Mouse (Mus musculus): Measurements from ENCODE around the gene Ddt. TPM values are rescaled to one million over a fixed set of nuclear protein-coding genes. Genes with fewer than 3 reads are reported as not detected.

The Ddt gene
- polyA plus RNA-seq, 1 experiment from 2014 or later = 70.6 TPM

DNA sequence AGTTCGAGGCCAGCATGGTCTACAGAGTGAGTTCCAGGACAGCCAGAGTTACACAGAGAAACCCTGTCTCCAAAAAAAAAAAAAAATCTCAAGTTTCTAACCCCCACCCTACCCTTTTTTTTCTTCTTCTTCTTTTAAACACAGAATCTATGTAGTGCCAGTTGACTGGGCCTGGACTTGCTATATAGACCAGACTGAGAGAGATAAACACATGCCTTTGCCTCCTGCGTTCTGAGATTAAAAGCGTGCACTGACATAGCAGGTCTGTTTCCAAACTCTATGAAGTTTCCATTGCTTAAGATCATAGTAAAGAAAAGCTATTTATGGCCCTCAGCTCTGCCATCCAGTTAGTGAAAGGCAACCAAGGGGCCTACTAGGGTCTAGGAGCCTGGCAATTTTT lies 10.8 kb downstream of the Ddt start:
- Histone ChIP-seq H3K27ac (ENCODE audit: low read length) (no peak overlapping the region), H3K4me2 (replicated peaks; ENCODE audit: low read depth, low read length) (no peak overlapping the region), H3K9me3 (ENCODE audit: low read length) (no peaks in the 10 kb centered on the region), H3K36me3 (ENCODE audit: insufficient read depth, low read length) (no peaks in the 10 kb centered on the region), H3K4me3 (ENCODE audit: low read depth, low read length) (no peak overlapping the region), H3K9ac (replicated peaks; ENCODE audit: low read depth) (no peak overlapping the region), H3K4me1 (ENCODE audit: insufficient read depth, low read depth, low read length) (peaks cover 5% of the 10 kb centered on the region; the same call in 1 of the 2 replicates), H3K27me3 (replicated peaks; ENCODE audit: insufficient read depth, low read length) (no peaks in the 10 kb centered on the region)
- ATAC-seq = no peak
- DNase-seq (ENCODE audit: low spot score) = no peak
- 87% methylated on average over 3 of the region's 3 CpGs for WGBS
- TF ChIP-seq CTCF (IDR thresholded peaks at IDR 0.05) = no peak
- no peak for TF ChIP-seq EP300 (IDR thresholded peaks at IDR 0.05)

DNA sequence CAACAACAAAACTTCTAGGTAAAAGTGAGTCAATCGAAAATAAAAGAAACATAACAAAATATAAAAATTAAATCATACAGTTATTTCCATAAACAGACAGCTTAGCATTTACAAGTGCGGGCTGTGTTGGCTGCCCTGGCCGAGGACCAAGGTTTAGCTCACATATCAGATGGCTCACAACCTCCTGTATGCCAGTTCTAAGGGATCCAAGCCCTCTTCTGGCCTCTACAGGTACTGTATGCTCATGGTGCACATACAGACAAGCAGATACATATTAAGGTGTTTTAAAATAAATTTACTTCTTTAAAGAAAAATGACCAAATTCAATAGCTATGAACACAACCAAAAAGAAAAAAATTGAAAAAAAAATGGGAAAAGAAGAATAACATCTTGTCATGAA lies 12.9 kb downstream of the Ddt start:
- Histone ChIP-seq H3K9me3 (ENCODE audit: low read length) (no peaks in the 10 kb centered on the region), H3K4me1 (ENCODE audit: insufficient read depth, low read depth, low read length) (peaks cover 5% of the 10 kb centered on the region; the same call in 1 of the 2 replicates), H3K36me3 (ENCODE audit: insufficient read depth, low read length) (no peaks in the 10 kb centered on the region), H3K9ac (replicated peaks; ENCODE audit: low read depth) (no peak overlapping the region), H3K4me2 (replicated peaks; ENCODE audit: low read depth, low read length) (no peak overlapping the region), H3K27me3 (replicated peaks; ENCODE audit: insufficient read depth, low read length) (no peaks in the 10 kb centered on the region), H3K27ac (ENCODE audit: low read length) (no peak overlapping the region), H3K4me3 (ENCODE audit: low read depth, low read length) (no peak overlapping the region)
- TF ChIP-seq EP300 (IDR thresholded peaks at IDR 0.05) (no peak), CTCF (IDR thresholded peaks at IDR 0.05) (no peak; the same call in 1 of the 2 replicates)
- no peak for ATAC-seq
- no peak for DNase-seq (ENCODE audit: low spot score)
- 98% methylated on average over 3 of the region's 3 CpGs for WGBS

DNA sequence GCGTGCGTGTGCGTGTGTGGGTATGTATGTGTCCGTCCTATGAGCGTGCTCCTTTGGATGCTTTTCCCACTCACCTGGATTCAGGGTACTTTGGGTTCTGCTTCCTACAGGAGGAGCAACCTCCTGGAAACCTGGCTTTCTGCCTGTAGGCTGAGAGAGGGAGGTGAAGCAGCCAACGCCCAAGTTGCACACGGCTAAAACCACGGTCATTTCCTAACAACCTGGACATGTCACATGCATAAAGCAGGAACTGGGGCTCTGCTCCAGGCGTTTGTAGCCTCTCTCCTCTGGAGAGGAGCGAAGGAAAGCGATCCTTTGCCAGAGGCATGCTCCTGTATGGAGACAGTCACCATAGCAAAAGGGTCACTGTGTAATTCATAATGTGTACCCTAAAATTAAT lies 16.5 kb downstream of the Ddt start:
- H3K4me2 ChIP-seq (replicated peaks; ENCODE audit: low read depth, low read length) = no peak overlapping the region
- ATAC-seq (no peak), DNase-seq (ENCODE audit: low spot score) (no peak)
- H3K4me3 ChIP-seq (ENCODE audit: low read depth, low read length) = no peak overlapping the region
- H3K36me3 ChIP-seq (ENCODE audit: insufficient read depth, low read length) = peaks cover 22% of the 10 kb centered on the region
- H3K27ac ChIP-seq (ENCODE audit: low read length) = no peak overlapping the region
- no peak for TF ChIP-seq CTCF (IDR thresholded peaks at IDR 0.05)
- H3K9me3 ChIP-seq (ENCODE audit: low read length) = no peaks in the 10 kb centered on the region
- 85% methylated on average over 11 of the region's 11 CpGs for WGBS
- no peaks in the 10 kb centered on the region for H3K27me3 ChIP-seq (replicated peaks; ENCODE audit: insufficient read depth, low read length)
- no peaks in the 10 kb centered on the region for H3K4me1 ChIP-seq (ENCODE audit: insufficient read depth, low read depth, low read length)
- no peak overlapping the region for H3K9ac ChIP-seq (replicated peaks; ENCODE audit: low read depth)

GRCm38 (mm10) chr10:75744017-75744416 lies 29.2 kb downstream of the Ddt start:
- Histone ChIP-seq H3K9me3 (ENCODE audit: low read length) (no peaks in the 10 kb centered on the region), H3K4me2 (replicated peaks; ENCODE audit: low read depth, low read length) (no peak overlapping the region), H3K27ac (ENCODE audit: low read length) (no peak overlapping the region), H3K4me1 (ENCODE audit: insufficient read depth, low read depth, low read length) (no peaks in the 10 kb centered on the region), H3K36me3 (ENCODE audit: insufficient read depth, low read length) (peaks cover 41% of the 10 kb centered on the region), H3K27me3 (replicated peaks; ENCODE audit: insufficient read depth, low read length) (no peaks in the 10 kb centered on the region), H3K4me3 (ENCODE audit: low read depth, low read length) (no peak overlapping the region), H3K9ac (replicated peaks; ENCODE audit: low read depth) (no peak overlapping the region)
- 46% methylated on average over 3 of the region's 3 CpGs for WGBS
- DNase-seq (ENCODE audit: low spot score) (peak; percentile 88), ATAC-seq (peak; percentile 86)
- no peak for TF ChIP-seq EP300 (IDR thresholded peaks at IDR 0.05)
- peak; percentile 96 for TF ChIP-seq CTCF (IDR thresholded peaks at IDR 0.05)

GRCm38 (mm10) chr10:75743369-75743768 lies 29.8 kb downstream of the Ddt start:
- H3K27me3 ChIP-seq (replicated peaks; ENCODE audit: insufficient read depth, low read length) = no peaks in the 10 kb centered on the region
- H3K36me3 ChIP-seq (ENCODE audit: insufficient read depth, low read length) = peaks cover 41% of the 10 kb centered on the region
- no peaks in the 10 kb centered on the region for H3K4me1 ChIP-seq (ENCODE audit: insufficient read depth, low read depth, low read length)
- no peaks in the 10 kb centered on the region for H3K9me3 ChIP-seq (ENCODE audit: low read length)
- ATAC-seq (no peak), DNase-seq (ENCODE audit: low spot score) (no peak)
- 92% methylated on average over 12 of the region's 12 CpGs for WGBS
- H3K4me2 ChIP-seq (replicated peaks; ENCODE audit: low read depth, low read length) = no peak overlapping the region
- no peak overlapping the region for H3K27ac ChIP-seq (ENCODE audit: low read length)
- H3K9ac ChIP-seq (replicated peaks; ENCODE audit: low read depth) = no peak overlapping the region
- TF ChIP-seq EP300 (IDR thresholded peaks at IDR 0.05) (no peak), CTCF (IDR thresholded peaks at IDR 0.05) (no peak)
- no peak overlapping the region for H3K4me3 ChIP-seq (ENCODE audit: low read depth, low read length)

GRCm38 (mm10) chr10:75740866-75741265 lies 32.3 kb downstream of the Ddt start:
- Histone ChIP-seq H3K27ac (ENCODE audit: low read length) (no peak overlapping the region), H3K4me2 (replicated peaks; ENCODE audit: low read depth, low read length) (no peak overlapping the region), H3K9me3 (ENCODE audit: low read length) (no peaks in the 10 kb centered on the region), H3K27me3 (replicated peaks; ENCODE audit: insufficient read depth, low read length) (no peaks in the 10 kb centered on the region), H3K4me1 (ENCODE audit: insufficient read depth, low read depth, low read length) (no peaks in the 10 kb centered on the region), H3K36me3 (ENCODE audit: insufficient read depth, low read length) (peaks cover 30% of the 10 kb centered on the region; the same call in 1 of the 2 replicates), H3K4me3 (ENCODE audit: low read depth, low read length) (no peak overlapping the region), H3K9ac (replicated peaks; ENCODE audit: low read depth) (no peak overlapping the region)
- no peak for ATAC-seq
- TF ChIP-seq EP300 (IDR thresholded peaks at IDR 0.05) (no peak), CTCF (IDR thresholded peaks at IDR 0.05) (no peak)
- no peak for DNase-seq (ENCODE audit: low spot score)
- 90% methylated on average over 3 of the region's 3 CpGs for WGBS

GRCm38 (mm10) chr10:75725449-75725848 lies 47.8 kb downstream of the Ddt start:
- H3K27me3 ChIP-seq (replicated peaks; ENCODE audit: insufficient read depth, low read length) = no peaks in the 10 kb centered on the region
- no peak overlapping the region for H3K4me3 ChIP-seq (ENCODE audit: low read depth, low read length)
- DNase-seq (ENCODE audit: low spot score) = no peak
- no peak for TF ChIP-seq EP300 (IDR thresholded peaks at IDR 0.05)
- TF ChIP-seq CTCF (IDR thresholded peaks at IDR 0.05) = no peak
- H3K9me3 ChIP-seq (ENCODE audit: low read length) = no peaks in the 10 kb centered on the region
- no peak overlapping the region for H3K9ac ChIP-seq (replicated peaks; ENCODE audit: low read depth)
- H3K4me1 ChIP-seq (ENCODE audit: insufficient read depth, low read depth, low read length) = no peaks in the 10 kb centered on the region
- ATAC-seq = no peak
- no peak overlapping the region for H3K4me2 ChIP-seq (replicated peaks; ENCODE audit: low read depth, low read length)
- WGBS = 91% methylated on average over 7 of the region's 7 CpGs
- H3K27ac ChIP-seq (ENCODE audit: low read length) = no peak overlapping the region
- peaks cover 46% of the 10 kb centered on the region for H3K36me3 ChIP-seq (ENCODE audit: insufficient read depth, low read length)

Other genes starting within 250 kb of the Ddt start
- gene Lrrc75b, start 213.1 kb downstream of the Ddt start, polyA plus RNA-seq (2015; fragmentation: Nextera tagmentation; extraction: Ambion mirVana) = 0.52 and 0.84 TPM in 2 replicates
- gene Ggt1, start 211.8 kb downstream of the Ddt start, polyA plus RNA-seq (2015; fragmentation: Nextera tagmentation; extraction: Ambion mirVana) = 0.21 and 0.42 TPM in 2 replicates
- gene Ggt5, start 184.1 kb downstream of the Ddt start, polyA plus RNA-seq (2015; fragmentation: Nextera tagmentation; extraction: Ambion mirVana) = 3.0 and 3.4 TPM in 2 replicates
- 9.3 and 9.4 TPM in 2 replicates for gene Susd2, start 129.4 kb downstream of the Ddt start, polyA plus RNA-seq (2015; fragmentation: Nextera tagmentation; extraction: Ambion mirVana)
- gene Cabin1, start 9.1 kb downstream of the Ddt start, polyA plus RNA-seq (2015; fragmentation: Nextera tagmentation; extraction: Ambion mirVana) = 33.1 and 34.5 TPM in 2 replicates
- not detected in 2 replicates for gene Gm20441, start 7.5 kb upstream of the Ddt start, polyA plus RNA-seq (2015; fragmentation: Nextera tagmentation; extraction: Ambion mirVana)
- 56.6 and 58.9 TPM in 2 replicates for gene Gstt3, start 8.0 kb upstream of the Ddt start, polyA plus RNA-seq (2015; fragmentation: Nextera tagmentation; extraction: Ambion mirVana)
- 36.4 and 38.3 TPM in 2 replicates for gene Gstt1, start 25.2 kb upstream of the Ddt start, polyA plus RNA-seq (2015; fragmentation: Nextera tagmentation; extraction: Ambion mirVana)
- not detected in 2 replicates for gene Gstt4, start 49.1 kb upstream of the Ddt start, polyA plus RNA-seq (2015; fragmentation: Nextera tagmentation; extraction: Ambion mirVana)
- gene Gstt2, start 64.0 kb upstream of the Ddt start, polyA plus RNA-seq (2015; fragmentation: Nextera tagmentation; extraction: Ambion mirVana) = 40.6 and 44.7 TPM in 2 replicates
- gene Mif, start 86.8 kb upstream of the Ddt start, polyA plus RNA-seq (2015; fragmentation: Nextera tagmentation; extraction: Ambion mirVana) = 280 and 356 TPM in 2 replicates
- 1.2 TPM in 2 replicates for gene Derl3, start 120.0 kb upstream of the Ddt start, polyA plus RNA-seq (2015; fragmentation: Nextera tagmentation; extraction: Ambion mirVana)
- 109 TPM in 2 replicates for gene Smarcb1, start 148.2 kb upstream of the Ddt start, polyA plus RNA-seq (2015; fragmentation: Nextera tagmentation; extraction: Ambion mirVana)
- gene Chchd10, start 159.7 kb upstream of the Ddt start, polyA plus RNA-seq (2015; fragmentation: Nextera tagmentation; extraction: Ambion mirVana) = 299 and 347 TPM in 2 replicates
- 118 and 127 TPM in 2 replicates for gene Mmp11, start 163.1 kb upstream of the Ddt start, polyA plus RNA-seq (2015; fragmentation: Nextera tagmentation; extraction: Ambion mirVana)
- 5.5 and 6.0 TPM in 2 replicates for gene Gm867, start 167.3 kb upstream of the Ddt start, polyA plus RNA-seq (2015; fragmentation: Nextera tagmentation; extraction: Ambion mirVana)
- 8.8 and 10.1 TPM in 2 replicates for gene Vpreb3, start 169.6 kb upstream of the Ddt start, polyA plus RNA-seq (2015; fragmentation: Nextera tagmentation; extraction: Ambion mirVana)
- gene Gm5134, start 181.1 kb upstream of the Ddt start, polyA plus RNA-seq (2015; fragmentation: Nextera tagmentation; extraction: Ambion mirVana) = 0.12 TPM in 1 of 2 replicates, not detected in the other

Data from lung, postnatal 0 days (tissue).